Mouse (Mus musculus): Measurements from ENCODE around the gene Olfr1252. TPM values are rescaled to one million over a fixed set of nuclear protein-coding genes. Genes with fewer than 3 reads are reported as not detected.

Gene Olfr1252
- polyA plus RNA-seq (2014; fragmentation: Illumina TruSeq; extraction: RNeasy Lipid Tissue Mini Kit (QIAGEN cat#74804); ENCODE audit: low read depth, low replicate concordance) = not detected

DNA sequence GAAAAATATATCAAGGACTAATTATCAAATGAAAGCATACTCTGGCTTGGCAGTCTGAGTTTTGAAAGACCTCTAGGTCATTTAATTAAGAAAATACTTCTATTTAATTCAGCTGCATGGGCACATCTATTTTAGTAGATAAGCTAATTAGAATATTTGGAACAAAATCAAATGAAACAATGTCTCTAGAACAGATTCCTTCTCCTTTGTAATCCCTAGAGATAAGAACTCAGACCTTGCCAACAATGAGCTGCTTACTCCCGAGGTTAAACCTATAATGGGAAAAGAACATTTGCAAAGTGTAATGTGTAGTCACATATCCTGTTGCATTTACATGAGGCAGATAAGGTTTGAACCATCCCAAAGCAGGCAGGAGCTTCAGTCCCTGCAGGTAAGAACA is at the start of gene Olfr1252:
Gene Olfr1252, minus strand, starts transcription at position 101 of the 400 bp plus-strand sequence.

DNA sequence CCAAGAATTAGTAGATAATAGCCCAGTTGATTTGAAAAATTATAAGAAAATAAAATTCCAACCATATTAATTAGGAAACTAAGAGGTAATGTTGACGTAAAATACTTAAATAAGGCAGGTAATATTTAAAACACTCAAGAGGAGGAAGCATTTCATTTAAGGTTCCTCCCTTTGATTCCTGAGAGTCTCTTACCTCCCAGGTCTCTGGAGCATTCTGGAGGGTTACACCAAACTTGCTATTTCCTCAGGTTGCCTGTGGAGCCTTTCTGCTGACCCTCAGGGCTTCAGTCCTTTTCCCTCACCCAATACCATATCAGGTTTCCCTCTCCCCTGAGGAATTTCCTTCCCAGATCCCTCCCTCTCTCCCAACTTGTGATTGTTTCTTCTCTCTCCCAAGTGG is 32.2 kb upstream of the Olfr1252 start, which contains the start of gene Olfr1253:
Gene Olfr1253, minus strand, starts transcription at position 101 of the 400 bp plus-strand sequence.

DNA sequence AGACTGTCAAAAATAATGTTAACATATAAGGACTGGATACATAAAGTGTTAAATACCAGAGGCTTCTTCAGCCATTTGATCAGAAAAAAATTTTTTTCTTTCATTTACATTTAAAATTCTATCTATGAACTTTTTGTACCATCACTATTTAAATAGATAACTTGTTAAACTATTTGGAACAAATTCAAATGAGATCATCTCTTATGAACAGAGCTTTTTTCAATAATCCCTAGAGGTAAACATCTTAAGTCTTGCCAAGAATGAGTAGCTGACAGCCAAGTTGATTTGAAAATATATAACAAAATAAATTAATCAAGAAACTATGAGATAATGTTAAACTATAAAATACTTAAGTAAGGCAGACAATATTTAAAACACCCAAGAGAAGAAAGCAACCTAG is 53.0 kb downstream of the Olfr1252 start, which contains the start of gene Olfr1251:
Gene Olfr1251, minus strand, starts transcription at position 101 of the 400 bp plus-strand sequence.

Other genes starting within 250 kb of the Olfr1252 start
- not detected for gene Olfr1241, start 237.9 kb downstream of the Olfr1252 start, polyA plus RNA-seq (2014; fragmentation: Illumina TruSeq; extraction: RNeasy Lipid Tissue Mini Kit (QIAGEN cat#74804); ENCODE audit: low read depth, low replicate concordance)
- gene Olfr1242, start 226.7 kb downstream of the Olfr1252 start, polyA plus RNA-seq (2014; fragmentation: Illumina TruSeq; extraction: RNeasy Lipid Tissue Mini Kit (QIAGEN cat#74804); ENCODE audit: low read depth, low replicate concordance) = not detected
- gene Olfr1243, start 193.5 kb downstream of the Olfr1252 start, polyA plus RNA-seq (2014; fragmentation: Illumina TruSeq; extraction: RNeasy Lipid Tissue Mini Kit (QIAGEN cat#74804); ENCODE audit: low read depth, low replicate concordance) = not detected
- not detected for gene Olfr1245, start 146.6 kb downstream of the Olfr1252 start, polyA plus RNA-seq (2014; fragmentation: Illumina TruSeq; extraction: RNeasy Lipid Tissue Mini Kit (QIAGEN cat#74804); ENCODE audit: low read depth, low replicate concordance)
- gene Olfr1246, start 131.9 kb downstream of the Olfr1252 start, polyA plus RNA-seq (2014; fragmentation: Illumina TruSeq; extraction: RNeasy Lipid Tissue Mini Kit (QIAGEN cat#74804); ENCODE audit: low read depth, low replicate concordance) = not detected
- gene Olfr1247, start 110.9 kb downstream of the Olfr1252 start, polyA plus RNA-seq (2014; fragmentation: Illumina TruSeq; extraction: RNeasy Lipid Tissue Mini Kit (QIAGEN cat#74804); ENCODE audit: low read depth, low replicate concordance) = not detected
- not detected for gene Olfr1248, start 106.8 kb downstream of the Olfr1252 start, polyA plus RNA-seq (2014; fragmentation: Illumina TruSeq; extraction: RNeasy Lipid Tissue Mini Kit (QIAGEN cat#74804); ENCODE audit: low read depth, low replicate concordance)
- not detected for gene Olfr1249, start 90.0 kb downstream of the Olfr1252 start, polyA plus RNA-seq (2014; fragmentation: Illumina TruSeq; extraction: RNeasy Lipid Tissue Mini Kit (QIAGEN cat#74804); ENCODE audit: low read depth, low replicate concordance)
- not detected for gene Olfr1250, start 63.5 kb downstream of the Olfr1252 start, polyA plus RNA-seq (2014; fragmentation: Illumina TruSeq; extraction: RNeasy Lipid Tissue Mini Kit (QIAGEN cat#74804); ENCODE audit: low read depth, low replicate concordance)
- gene Olfr1251, start 53.1 kb downstream of the Olfr1252 start, polyA plus RNA-seq (2014; fragmentation: Illumina TruSeq; extraction: RNeasy Lipid Tissue Mini Kit (QIAGEN cat#74804); ENCODE audit: low read depth, low replicate concordance) = not detected
- not detected for gene Olfr1253, start 32.1 kb upstream of the Olfr1252 start, polyA plus RNA-seq (2014; fragmentation: Illumina TruSeq; extraction: RNeasy Lipid Tissue Mini Kit (QIAGEN cat#74804); ENCODE audit: low read depth, low replicate concordance)
- not detected for gene Olfr1254, start 68.6 kb upstream of the Olfr1252 start, polyA plus RNA-seq (2014; fragmentation: Illumina TruSeq; extraction: RNeasy Lipid Tissue Mini Kit (QIAGEN cat#74804); ENCODE audit: low read depth, low replicate concordance)
- gene Olfr1255, start 87.0 kb upstream of the Olfr1252 start, polyA plus RNA-seq (2014; fragmentation: Illumina TruSeq; extraction: RNeasy Lipid Tissue Mini Kit (QIAGEN cat#74804); ENCODE audit: low read depth, low replicate concordance) = not detected
- gene Olfr1256, start 116.5 kb upstream of the Olfr1252 start, polyA plus RNA-seq (2014; fragmentation: Illumina TruSeq; extraction: RNeasy Lipid Tissue Mini Kit (QIAGEN cat#74804); ENCODE audit: low read depth, low replicate concordance) = not detected
- gene Olfr48, start 123.2 kb upstream of the Olfr1252 start, polyA plus RNA-seq (2014; fragmentation: Illumina TruSeq; extraction: RNeasy Lipid Tissue Mini Kit (QIAGEN cat#74804); ENCODE audit: low read depth, low replicate concordance) = not detected
- not detected for gene Olfr1257, start 153.4 kb upstream of the Olfr1252 start, polyA plus RNA-seq (2014; fragmentation: Illumina TruSeq; extraction: RNeasy Lipid Tissue Mini Kit (QIAGEN cat#74804); ENCODE audit: low read depth, low replicate concordance)
- gene Olfr1258, start 202.3 kb upstream of the Olfr1252 start, polyA plus RNA-seq (2014; fragmentation: Illumina TruSeq; extraction: RNeasy Lipid Tissue Mini Kit (QIAGEN cat#74804); ENCODE audit: low read depth, low replicate concordance) = not detected
- gene Olfr1259, start 223.7 kb upstream of the Olfr1252 start, polyA plus RNA-seq (2014; fragmentation: Illumina TruSeq; extraction: RNeasy Lipid Tissue Mini Kit (QIAGEN cat#74804); ENCODE audit: low read depth, low replicate concordance) = not detected
- gene Olfr1260, start 249.3 kb upstream of the Olfr1252 start, polyA plus RNA-seq (2014; fragmentation: Illumina TruSeq; extraction: RNeasy Lipid Tissue Mini Kit (QIAGEN cat#74804); ENCODE audit: low read depth, low replicate concordance) = not detected

All from liver, adult 10 weeks (tissue).